Mouse (Mus musculus) large intestine, adult 2 months (tissue): ENCODE results near the gene Efhd2. TPM values are rescaled to one million over a fixed set of nuclear protein-coding genes. Genes with fewer than 3 reads are reported as not detected.

Experiments
- DNase-seq: peaks from one replicate; pipeline ENCODE4 v3.0.0-alpha.2; 2012; ENCODE audit warnings: low read depth, low spot score
- WGBS: fragments of 180-500 bp; shearing (Covaris S2); methylation state at CpG from one replicate; pipeline ENCODE4 v1.1.7; 2018; 5-methylcytosine and 5-hydroxymethylcytosine counted together
- polyA plus RNA-seq: library from polyadenylated mRNA; depleted of rRNA; stranded (reverse); fragments of >200 nt; gene quantifications from 2 replicates; pipeline ENCODE4 v1.2.3, GENCODE M21; 2012

The Efhd2 gene
- polyA plus RNA-seq, 1 experiment, result 252 TPM

DNA sequence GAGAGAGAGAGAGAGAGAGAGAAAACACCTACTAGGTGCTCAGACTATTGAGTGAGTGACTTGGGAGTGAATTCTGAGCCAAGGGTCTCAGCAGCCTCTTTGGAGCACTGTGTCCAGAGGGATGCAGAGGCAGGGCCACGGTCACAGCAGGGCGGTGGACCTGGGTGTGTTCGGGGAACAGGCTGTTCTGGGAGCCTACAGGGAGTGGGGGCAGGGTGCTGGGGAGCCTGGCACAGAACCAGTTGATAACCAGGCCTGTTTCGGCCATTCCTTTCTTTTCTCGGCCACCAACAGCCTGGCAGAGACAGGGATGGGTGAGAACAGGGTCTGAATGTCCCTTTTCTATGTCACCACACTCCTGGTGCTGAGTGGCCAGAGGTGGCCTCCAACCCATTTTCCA, 11.9 kb downstream of the Efhd2 start:
- WGBS, result 39% methylated on average over 5 of the region's 5 CpGs
- DNase-seq, result no peak

GRCm38 (mm10) chr4:141861591-141862295, 13.0 kb downstream of the Efhd2 start:
- 57% methylated on average over 17 of the region's 17 CpGs for WGBS
- no peak for DNase-seq

DNA sequence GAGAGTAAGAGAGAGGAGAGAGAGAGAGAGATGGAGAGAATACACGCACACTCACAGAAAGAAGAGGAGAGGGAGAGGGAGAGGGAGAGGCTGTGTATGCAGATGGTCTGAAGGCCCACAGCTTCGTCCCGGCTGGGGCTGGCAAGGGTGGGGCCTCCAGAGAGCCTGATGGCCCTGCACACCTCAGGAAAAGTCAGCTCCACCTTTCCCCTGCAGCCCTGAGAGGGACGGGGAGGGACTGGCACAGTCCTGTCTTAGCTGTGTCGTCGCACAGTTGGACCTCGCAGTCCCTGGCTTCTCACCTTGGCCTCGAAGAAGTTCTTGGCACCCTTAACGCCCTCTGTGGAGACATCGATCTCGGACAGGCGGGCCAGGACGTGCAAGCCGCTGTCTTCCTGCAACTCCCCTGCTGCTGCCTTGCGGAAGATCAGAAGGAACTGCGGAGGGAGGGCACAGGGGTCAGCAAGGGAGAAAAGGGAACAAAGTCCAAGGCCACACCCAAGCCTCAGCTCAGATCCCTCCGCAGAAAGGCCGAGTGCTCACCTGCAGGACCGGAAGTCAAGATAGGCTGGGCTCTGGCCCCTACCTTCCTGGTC, 14.4 kb downstream of the Efhd2 start:
- DNase-seq, result no peak
- 26% methylated on average over 19 of the region's 19 CpGs for WGBS

DNA sequence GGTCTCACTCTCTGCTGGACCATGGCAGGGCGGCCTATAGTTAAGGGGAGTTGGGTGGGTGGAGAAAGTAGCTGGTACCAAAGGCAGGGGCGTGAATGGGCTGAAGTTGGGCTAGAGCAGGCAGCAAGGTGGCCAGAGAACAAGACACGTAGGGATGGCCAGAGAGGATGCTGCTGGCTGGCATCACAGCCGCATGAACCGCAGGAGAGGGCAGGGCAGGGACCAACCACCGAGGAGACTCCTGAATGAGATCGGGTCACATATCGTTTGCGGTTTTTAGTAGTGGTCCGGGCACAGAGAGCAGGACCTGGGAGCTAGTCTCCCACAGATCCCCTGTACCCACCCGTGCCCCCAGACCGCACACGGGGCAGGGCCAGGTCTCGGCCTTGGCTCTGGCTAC, 15.4 kb downstream of the Efhd2 start:
- DNase-seq, result no peak
- 96% methylated on average over 14 of the region's 14 CpGs for WGBS

DNA sequence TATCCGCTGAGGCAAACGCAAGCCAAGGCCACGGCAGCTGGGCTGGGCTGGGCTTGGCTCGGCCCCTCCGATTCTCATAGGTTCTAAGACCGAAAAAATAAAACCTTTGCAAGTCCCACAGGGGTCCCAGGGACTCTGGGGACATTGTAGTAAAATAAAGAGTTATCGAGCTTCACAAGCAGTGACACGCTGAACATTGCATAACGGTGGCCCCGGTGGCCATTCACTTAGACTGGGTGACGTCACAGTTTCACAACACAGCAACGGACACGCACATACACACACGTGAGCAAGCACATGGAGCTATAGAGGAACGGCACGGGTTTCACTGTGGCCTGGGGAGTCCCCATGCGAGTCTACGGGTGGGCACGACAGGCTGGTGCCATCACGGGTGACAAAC, 16.2 kb downstream of the Efhd2 start:
- DNase-seq, result no peak
- 79% methylated on average over 20 of the region's 20 CpGs for WGBS

GRCm38 (mm10) chr4:141857422-141857930, 17.2 kb downstream of the Efhd2 start:
- WGBS, result 11% methylated on average over 10 of the region's 10 CpGs
- DNase-seq, result no peak

DNA sequence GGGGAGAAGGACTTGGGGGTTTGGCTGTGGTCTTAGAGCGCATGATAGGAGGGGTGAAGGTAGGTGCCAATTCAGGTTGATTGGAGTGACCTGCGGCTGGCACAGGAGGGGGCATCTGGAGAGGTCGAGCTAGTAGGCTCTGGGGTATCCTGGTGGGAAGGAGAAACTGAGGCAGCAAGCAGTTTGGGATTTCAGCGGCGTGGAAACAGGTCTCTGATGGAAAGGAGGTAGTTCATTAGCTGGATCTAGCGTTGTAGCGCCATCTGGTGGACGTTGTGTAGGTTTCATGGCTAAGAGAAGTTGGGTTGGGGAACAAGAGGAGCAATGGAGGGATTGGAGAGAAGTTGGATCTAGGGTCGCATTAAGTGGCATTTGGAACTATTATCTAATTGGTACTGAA, 21.3 kb downstream of the Efhd2 start:
- no peak for DNase-seq
- WGBS, result 64% methylated on average over 9 of the region's 9 CpGs

GRCm38 (mm10) chr4:141845999-141846398, 28.7 kb downstream of the Efhd2 start, which contains the start of gene Ctrc:
Ctrc (minus strand) TSS chr4:141846359.
- WGBS, result 80% methylated on average over 6 of the region's 6 CpGs
- DNase-seq, result no peak

GRCm38 (mm10) chr4:141834536-141835095, 40.1 kb downstream of the Efhd2 start:
- WGBS, result 18% methylated on average over 5 of the region's 5 CpGs
- no peak for DNase-seq

DNA sequence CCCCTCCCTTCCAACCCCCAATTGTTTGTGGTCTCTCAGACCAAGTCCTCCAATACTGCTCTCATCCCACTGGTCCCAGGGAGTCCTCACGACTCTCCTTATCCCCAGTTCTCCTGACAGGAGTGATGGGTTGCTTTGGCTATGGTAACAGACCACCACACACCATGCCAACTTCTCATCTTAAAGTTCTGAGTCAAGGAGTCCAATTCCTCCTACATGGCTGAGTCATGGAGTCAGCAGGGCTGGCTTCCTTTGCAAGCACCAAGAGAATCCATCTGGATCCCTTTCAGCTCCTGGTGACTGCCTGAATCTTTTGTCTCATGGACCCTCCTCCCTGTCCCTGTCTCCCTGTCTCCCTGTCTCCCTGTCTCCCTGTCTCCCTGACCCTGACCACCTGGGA, 40.8 kb downstream of the Efhd2 start:
- WGBS, result 54% methylated on average over 1 of the region's 1 CpGs
- no peak for DNase-seq

GRCm38 (mm10) chr4:141831361-141831760, 43.4 kb downstream of the Efhd2 start:
- no peak for DNase-seq
- 75% methylated on average over 7 of the region's 7 CpGs for WGBS

DNA sequence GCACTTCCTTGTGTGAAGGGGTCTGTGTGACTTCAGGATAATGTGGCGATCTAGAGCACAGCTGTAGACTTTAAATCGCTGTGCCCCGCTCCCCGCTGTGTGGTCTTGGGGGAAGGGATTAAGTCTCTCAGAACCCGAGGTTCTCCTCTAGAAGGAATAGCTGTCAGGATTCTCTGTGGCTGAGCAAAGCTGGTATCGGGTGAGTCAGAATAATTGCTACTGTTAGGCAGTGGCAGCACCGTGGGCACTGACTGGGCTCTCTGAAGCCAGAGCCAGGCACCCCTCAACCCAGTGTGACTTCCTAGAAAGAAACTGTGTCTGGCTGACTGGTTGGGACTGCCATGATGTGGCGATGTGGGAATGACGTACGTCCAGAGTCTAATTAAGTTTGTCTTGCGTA, 44.3 kb downstream of the Efhd2 start:
- 72% methylated on average over 11 of the region's 11 CpGs for WGBS
- no peak for DNase-seq

DNA sequence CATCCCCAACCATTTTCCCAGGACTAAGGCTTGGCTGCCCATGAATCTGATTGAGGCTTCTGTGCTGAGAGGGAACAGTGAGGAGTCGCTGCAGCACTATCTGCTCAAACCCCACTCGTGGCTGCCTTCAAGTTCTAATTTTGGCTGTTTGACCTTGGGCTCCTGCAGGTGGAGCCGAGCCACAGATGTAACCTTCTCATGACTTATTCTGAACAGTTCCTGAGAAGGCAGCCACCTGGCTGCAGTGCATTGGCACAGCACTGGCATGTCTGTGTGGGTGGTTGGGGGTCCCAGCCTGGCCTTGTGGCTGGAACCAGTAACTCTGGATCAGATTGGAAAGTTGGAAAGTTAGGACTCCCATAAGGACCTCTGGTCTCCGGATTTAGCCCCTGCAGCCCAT, 46.5 kb downstream of the Efhd2 start:
- no peak for DNase-seq
- WGBS, result 62% methylated on average over 4 of the region's 4 CpGs

GRCm38 (mm10) chr4:141827401-141827800, 47.3 kb downstream of the Efhd2 start:
- WGBS, result 61% methylated on average over 2 of the region's 2 CpGs
- no peak for DNase-seq

GRCm38 (mm10) chr4:141826060-141826459, 48.7 kb downstream of the Efhd2 start, which contains the start of gene Cela2a:
Cela2a (minus strand) TSS chr4:141826160.
- 65% methylated on average over 5 of the region's 5 CpGs for WGBS
- DNase-seq, result no peak

GRCm38 (mm10) chr4:141822979-141823378, 51.7 kb downstream of the Efhd2 start:
- 47% methylated on average over 3 of the region's 3 CpGs for WGBS
- no peak for DNase-seq

DNA sequence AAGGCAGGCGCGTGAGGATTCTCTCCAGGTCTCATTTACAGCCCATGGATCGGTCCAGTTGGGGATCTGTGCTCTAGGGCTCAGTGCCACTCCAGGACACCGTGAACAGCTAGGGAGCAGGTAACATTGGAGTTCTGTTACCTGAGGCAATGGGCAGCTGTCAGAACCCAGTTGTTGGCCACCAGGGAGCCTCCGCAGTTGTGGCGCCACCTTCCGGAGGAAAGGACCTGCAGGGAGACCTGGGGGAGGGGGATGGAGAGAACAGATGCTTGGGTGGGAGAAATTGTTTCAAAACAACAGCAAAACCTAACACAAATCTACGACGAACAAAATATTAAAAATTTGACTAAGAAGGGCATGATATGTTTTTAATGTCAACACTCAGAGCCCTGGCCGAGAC, 52.6 kb downstream of the Efhd2 start:
- no peak for DNase-seq
- WGBS, result 86% methylated on average over 10 of the region's 10 CpGs

DNA sequence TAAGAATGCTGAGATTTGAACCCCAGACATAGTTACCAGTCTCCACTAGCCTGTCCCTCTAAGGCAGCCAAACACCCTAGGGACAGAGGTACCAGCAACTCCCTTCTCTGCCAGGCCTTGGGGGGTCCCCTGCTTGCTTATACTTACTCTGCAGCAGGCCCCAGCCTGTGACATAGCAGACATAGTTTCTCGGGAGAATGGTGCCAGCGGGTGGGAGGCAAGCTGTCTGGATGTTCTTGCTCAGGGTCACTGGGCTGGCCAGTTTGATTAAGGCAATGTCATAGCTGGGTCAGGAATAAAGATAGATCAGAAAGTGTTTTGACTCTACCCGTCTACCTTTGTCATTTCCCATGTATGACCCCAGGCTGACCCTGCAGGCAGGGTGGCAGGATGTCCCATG, 53.5 kb downstream of the Efhd2 start:
- 83% methylated on average over 3 of the region's 3 CpGs for WGBS

GRCm38 (mm10) chr4:141819316-141819715, 55.4 kb downstream of the Efhd2 start:
- no peak for DNase-seq
- WGBS, result 87% methylated on average over 7 of the region's 7 CpGs

More for the DNA sequence above, 53.5 kb downstream of the Efhd2 start:
- DNase-seq, result no peak

- DNase-seq, result no peak
- 93% methylated on average over 13 of the region's 13 CpGs for WGBS
Observed at GRCm38 (mm10) chr4:141818861-141819260, 55.9 kb downstream of the Efhd2 start.

- WGBS, result 80% methylated on average over 10 of the region's 10 CpGs
- DNase-seq, result no peak
Observed at GRCm38 (mm10) chr4:141817706-141818105, 57.0 kb downstream of the Efhd2 start.
